Mouse (Mus musculus): ENCODE measurements around the gene Gm6899. TPM values are rescaled to one million over a fixed set of nuclear protein-coding genes. Genes with fewer than 3 reads are reported as not detected.

Gm6899 gene
- polyA plus RNA-seq (2016; fragmentation: Nextera tagmentation; extraction: Ambion mirVana) = not detected in 2 replicates

GRCm38 (mm10) chr11:26593061-26594059, at the start of gene Gm6899, which contains the start of gene Vrk2:
Gene Gm6899, plus strand, starts transcription at chr11:26593241.
Gene Vrk2, minus strand, starts transcription at chr11:26593999.
- ATAC-seq (ENCODE audit: low FRiP score) = peak; percentile 98
- peak within 1 kb of the TSS; percentile 85 for H3K4me2 ChIP-seq
- H3K9me3 ChIP-seq = no peaks in the 10 kb centered on the region
- peak within 1 kb of the TSS; percentile 70 for H3K4me3 ChIP-seq (replicated peaks)
- H3K27ac ChIP-seq = peak within 1 kb of the TSS; percentile 61; the same call in 1 of the 2 replicates
- H3K36me3 ChIP-seq (replicated peaks) = no peaks in the 10 kb centered on the region
- H3K9ac ChIP-seq = peak within 1 kb of the TSS; percentile 73
- no peaks in the 10 kb centered on the region for H3K27me3 ChIP-seq
- WGBS = 1% methylated on average over 60 of the region's 60 CpGs
- H3K4me1 ChIP-seq = peaks cover 11% of the 10 kb centered on the region; the same call in 1 of the 2 replicates

- WGBS = 90% methylated on average over 3 of the region's 3 CpGs
Observed at GRCm38 (mm10) chr11:26551551-26551950, 41.5 kb upstream of the Gm6899 start.

DNA sequence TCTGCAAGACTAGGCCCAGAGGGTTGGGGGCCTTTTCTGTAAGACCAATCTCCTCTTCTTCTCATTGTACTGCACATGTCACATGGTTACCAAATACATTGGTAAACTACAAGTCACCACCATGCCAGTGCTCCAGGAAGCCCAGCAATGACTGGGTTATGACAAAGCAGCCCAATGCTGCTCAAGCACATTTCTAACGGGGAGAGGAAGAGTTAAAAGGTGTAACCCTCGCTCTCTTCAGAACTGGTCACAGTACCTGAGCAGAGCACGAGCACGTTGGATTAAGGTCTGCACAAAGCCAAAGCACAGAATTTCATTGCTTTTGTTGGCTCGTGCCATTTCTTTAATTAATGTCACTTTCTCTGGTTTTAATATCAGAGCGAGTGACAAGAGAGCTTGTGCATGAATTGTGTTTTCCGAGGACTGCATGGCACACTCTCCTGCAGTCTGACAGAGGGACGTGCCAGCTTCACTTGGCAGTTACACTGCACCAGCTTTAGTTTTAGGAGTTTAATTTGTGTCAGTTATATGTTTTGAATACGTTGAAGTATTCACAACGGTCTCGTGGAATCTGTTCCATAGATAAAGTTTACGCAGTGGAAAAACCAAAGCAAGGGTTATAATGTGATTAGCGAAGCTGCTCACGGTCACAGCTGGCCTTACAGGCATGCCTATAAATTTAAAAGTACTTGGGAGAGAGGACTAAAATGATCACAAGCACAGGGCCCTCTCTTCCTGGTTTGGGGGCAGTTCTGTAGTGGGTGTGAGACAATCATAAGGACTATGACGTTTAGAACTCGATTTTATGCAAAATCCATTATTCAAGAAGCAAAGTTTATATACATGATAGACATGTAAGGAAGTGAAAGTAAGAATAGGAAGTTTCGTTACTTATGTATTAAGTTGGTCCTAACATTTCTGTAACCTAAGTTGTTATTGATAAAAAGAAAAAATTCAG, 7.4 kb upstream of the Gm6899 start:
- H3K9ac ChIP-seq = no peak overlapping the region
- peaks cover 2% of the 10 kb centered on the region; the same call in 1 of the 2 replicates for H3K4me1 ChIP-seq
- no peak overlapping the region for H3K4me2 ChIP-seq
- 80% methylated on average over 17 of the region's 17 CpGs for WGBS
- H3K4me3 ChIP-seq (replicated peaks) = no peak overlapping the region
- H3K27ac ChIP-seq = no peak overlapping the region
- no peaks in the 10 kb centered on the region for H3K27me3 ChIP-seq
- ATAC-seq (ENCODE audit: low FRiP score) = no peak
- no peaks in the 10 kb centered on the region for H3K36me3 ChIP-seq (replicated peaks)
- no peaks in the 10 kb centered on the region for H3K9me3 ChIP-seq

More at GRCm38 (mm10) chr11:26551551-26551950, 41.5 kb upstream of the Gm6899 start:
- no peak for ATAC-seq (ENCODE audit: low FRiP score)
- no peaks in the 10 kb centered on the region for H3K27me3 ChIP-seq
- no peaks in the 10 kb centered on the region for H3K9me3 ChIP-seq
- H3K27ac ChIP-seq = no peak overlapping the region
- no peak overlapping the region for H3K9ac ChIP-seq
- peaks cover 3% of the 10 kb centered on the region; the same call in 1 of the 2 replicates for H3K36me3 ChIP-seq (replicated peaks)
- no peaks in the 10 kb centered on the region for H3K4me1 ChIP-seq
- H3K4me2 ChIP-seq = no peak overlapping the region
- H3K4me3 ChIP-seq (replicated peaks) = no peak overlapping the region

DNA sequence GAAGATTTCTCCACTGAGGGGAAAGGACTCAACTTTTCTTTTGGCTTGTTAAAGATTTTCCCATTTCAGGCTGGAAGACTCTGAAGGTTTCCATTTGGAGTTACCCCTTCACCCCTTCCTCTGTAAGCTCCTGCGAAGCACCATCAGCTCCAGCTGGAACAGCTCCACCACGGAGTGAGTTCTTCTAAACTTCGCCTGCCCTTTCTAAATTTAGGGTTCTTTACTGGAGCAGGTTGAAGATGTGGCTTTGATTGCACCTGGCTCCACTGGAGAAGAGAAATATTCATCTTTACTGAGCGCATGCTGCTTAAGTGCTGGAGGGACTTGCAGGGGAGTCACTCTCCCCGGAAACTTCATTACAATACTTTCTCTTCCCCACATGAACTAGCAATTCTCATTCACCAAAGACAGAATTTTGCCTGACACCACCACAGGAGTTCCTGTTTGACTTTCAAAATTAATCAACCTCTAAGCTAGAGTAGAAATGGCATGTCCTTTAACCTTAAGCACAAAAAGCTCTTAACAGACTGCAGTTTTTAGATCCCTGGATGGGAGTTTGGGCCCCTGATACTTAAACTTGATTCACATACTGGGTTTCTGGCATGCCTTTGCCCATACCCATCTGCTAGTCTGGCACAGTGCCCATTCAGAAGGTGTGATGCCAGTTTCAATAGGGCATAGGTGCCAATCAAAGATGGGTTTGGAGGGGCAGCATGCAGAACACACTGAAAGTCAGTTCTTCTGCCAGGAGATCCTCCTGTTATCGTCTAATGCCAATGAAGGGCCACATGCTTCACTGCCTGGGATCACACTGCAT, 6.5 kb upstream of the Gm6899 start:
- no peak overlapping the region for H3K4me3 ChIP-seq (replicated peaks)
- no peak overlapping the region for H3K27ac ChIP-seq
- H3K27me3 ChIP-seq = no peaks in the 10 kb centered on the region
- H3K36me3 ChIP-seq (replicated peaks) = no peaks in the 10 kb centered on the region
- peaks cover 2% of the 10 kb centered on the region; the same call in 1 of the 2 replicates for H3K4me1 ChIP-seq
- no peak for ATAC-seq (ENCODE audit: low FRiP score)
- 85% methylated on average over 6 of the region's 6 CpGs for WGBS
- H3K9me3 ChIP-seq = no peaks in the 10 kb centered on the region
- H3K9ac ChIP-seq = no peak overlapping the region
- H3K4me2 ChIP-seq = no peak overlapping the region

GRCm38 (mm10) chr11:26587184-26587524, 5.9 kb upstream of the Gm6899 start:
- Histone ChIP-seq H3K4me2 (no peak overlapping the region), H3K9ac (no peak overlapping the region), H3K9me3 (no peaks in the 10 kb centered on the region), H3K36me3 (replicated peaks) (no peaks in the 10 kb centered on the region), H3K4me3 (replicated peaks) (no peak overlapping the region), H3K27me3 (no peaks in the 10 kb centered on the region), H3K27ac (no peak overlapping the region), H3K4me1 (peaks cover 2% of the 10 kb centered on the region; the same call in 1 of the 2 replicates)
- no peak for ATAC-seq (ENCODE audit: low FRiP score)
- WGBS = 86% methylated on average over 1 of the region's 1 CpGs

GRCm38 (mm10) chr11:26592395-26593053, 517 bp upstream of the Gm6899 start:
- Histone ChIP-seq H3K4me3 (replicated peaks) (peak overlapping the region; percentile 70), H3K4me1 (peaks cover 11% of the 10 kb centered on the region; the same call in 1 of the 2 replicates), H3K27me3 (no peaks in the 10 kb centered on the region), H3K36me3 (replicated peaks) (no peaks in the 10 kb centered on the region), H3K9ac (peak overlapping the region; percentile 73), H3K9me3 (no peaks in the 10 kb centered on the region), H3K27ac (0 out of 2 replicates have a peak overlapping the region, but pooled peaks have one; percentile 61), H3K4me2 (peak overlapping the region; percentile 85)
- 26% methylated on average over 6 of the region's 6 CpGs for WGBS
- ATAC-seq (ENCODE audit: low FRiP score) = no peak

- no peaks in the 10 kb centered on the region for H3K36me3 ChIP-seq (replicated peaks)
- H3K4me1 ChIP-seq = peaks cover 11% of the 10 kb centered on the region; the same call in 1 of the 2 replicates
- no peak for ATAC-seq (ENCODE audit: low FRiP score)
- H3K9me3 ChIP-seq = no peaks in the 10 kb centered on the region
- H3K4me3 ChIP-seq (replicated peaks) = no peak overlapping the region
- H3K4me2 ChIP-seq = no peak overlapping the region
- WGBS = 75% methylated on average over 1 of the region's 1 CpGs
- no peaks in the 10 kb centered on the region for H3K27me3 ChIP-seq
- H3K27ac ChIP-seq = no peak overlapping the region
- H3K9ac ChIP-seq = no peak overlapping the region
Observed at GRCm38 (mm10) chr11:26594487-26594886, 1.4 kb downstream of the Gm6899 start.

GRCm38 (mm10) chr11:26596186-26596585, 3.1 kb downstream of the Gm6899 start:
- Histone ChIP-seq H3K4me1 (peaks cover 9% of the 10 kb centered on the region; the same call in 1 of the 2 replicates), H3K4me3 (replicated peaks) (no peak overlapping the region), H3K9me3 (no peaks in the 10 kb centered on the region), H3K27me3 (no peaks in the 10 kb centered on the region), H3K36me3 (replicated peaks) (no peaks in the 10 kb centered on the region), H3K27ac (no peak overlapping the region), H3K9ac (no peak overlapping the region), H3K4me2 (no peak overlapping the region)
- ATAC-seq (ENCODE audit: low FRiP score) = no peak
- 84% methylated on average over 1 of the region's 1 CpGs for WGBS

- ATAC-seq (ENCODE audit: low FRiP score) = no peak
Observed at GRCm38 (mm10) chr11:26597145-26597544, 4.1 kb downstream of the Gm6899 start.

GRCm38 (mm10) chr11:26597761-26598160, 4.7 kb downstream of the Gm6899 start:
- WGBS = 88% methylated on average over 6 of the region's 6 CpGs
- ATAC-seq (ENCODE audit: low FRiP score) = no peak

More at GRCm38 (mm10) chr11:26597145-26597544, 4.1 kb downstream of the Gm6899 start:
- Histone ChIP-seq H3K9me3 (no peaks in the 10 kb centered on the region), H3K36me3 (replicated peaks) (no peaks in the 10 kb centered on the region), H3K27me3 (no peaks in the 10 kb centered on the region), H3K27ac (no peak overlapping the region), H3K4me2 (no peak overlapping the region), H3K4me1 (peaks cover 9% of the 10 kb centered on the region; the same call in 1 of the 2 replicates), H3K9ac (no peak overlapping the region), H3K4me3 (replicated peaks) (no peak overlapping the region)
- WGBS = 83% methylated on average over 6 of the region's 6 CpGs

DNA sequence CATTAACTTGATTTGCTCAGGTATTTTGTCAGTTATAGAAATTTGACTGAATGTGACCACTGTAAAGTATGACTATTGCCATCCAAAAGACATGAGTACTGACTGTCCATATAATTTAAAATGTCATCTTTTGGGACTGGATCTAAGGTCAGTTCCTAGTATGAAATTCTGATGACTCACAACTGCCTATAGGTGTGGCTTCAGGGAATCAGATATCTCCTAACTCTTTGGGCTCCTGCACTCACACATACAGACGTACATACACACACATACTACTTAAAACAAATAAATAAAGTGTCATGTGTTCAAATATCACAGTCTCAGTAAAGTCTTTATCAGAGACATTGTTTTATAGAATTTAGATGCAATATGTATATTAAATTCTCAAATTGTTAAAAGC, 5.8 kb downstream of the Gm6899 start:
- Histone ChIP-seq H3K36me3 (replicated peaks) (no peaks in the 10 kb centered on the region), H3K4me1 (no peaks in the 10 kb centered on the region), H3K4me2 (no peak overlapping the region), H3K4me3 (replicated peaks) (no peak overlapping the region), H3K9me3 (no peaks in the 10 kb centered on the region), H3K27me3 (no peaks in the 10 kb centered on the region), H3K9ac (no peak overlapping the region), H3K27ac (no peak overlapping the region)
- 86% methylated on average over 1 of the region's 1 CpGs for WGBS
- no peak for ATAC-seq (ENCODE audit: low FRiP score)

More at GRCm38 (mm10) chr11:26597761-26598160, 4.7 kb downstream of the Gm6899 start:
- H3K9me3 ChIP-seq = no peaks in the 10 kb centered on the region
- H3K27ac ChIP-seq = no peak overlapping the region
- H3K4me2 ChIP-seq = no peak overlapping the region
- peaks cover 3% of the 10 kb centered on the region; the same call in 1 of the 2 replicates for H3K4me1 ChIP-seq
- H3K36me3 ChIP-seq (replicated peaks) = no peaks in the 10 kb centered on the region
- no peak overlapping the region for H3K4me3 ChIP-seq (replicated peaks)
- H3K27me3 ChIP-seq = no peaks in the 10 kb centered on the region
- no peak overlapping the region for H3K9ac ChIP-seq
